Mouse (Mus musculus): ENCODE measurements at regions not wholly inside any gene's neighbourhood (a gene's known extent, or its start where the extent isn't known, plus 50 kb on each side); places are given as distances from the start of the nearest gene placed in this dataset.

GRCm38 (mm10) chr14:97450525-97451235 lies 718.9 kb downstream of the Dach1 start:
- no peak for DNase-seq (ENCODE audit: extremely low spot score in 1 of 2, low spot score in 1 of 2)

GRCm38 (mm10) chr14:97448617-97449016 lies 720.9 kb downstream of the Dach1 start:
- DNase-seq (ENCODE audit: extremely low spot score in 1 of 2, low spot score in 1 of 2): no peak

GRCm38 (mm10) chr14:97446793-97447192 lies 722.8 kb downstream of the Dach1 start:
- no peak for DNase-seq (ENCODE audit: extremely low spot score in 1 of 2, low spot score in 1 of 2)

- no peak for DNase-seq (ENCODE audit: extremely low spot score in 1 of 2, low spot score in 1 of 2)
Observed at GRCm38 (mm10) chr14:97440326-97440725, 729.2 kb downstream of the Dach1 start.

- no peak for DNase-seq (ENCODE audit: extremely low spot score in 1 of 2, low spot score in 1 of 2)
Observed at GRCm38 (mm10) chr14:97435453-97436233, 733.9 kb downstream of the Dach1 start.

GRCm38 (mm10) chr14:97431221-97431620 lies 738.3 kb downstream of the Dach1 start:
- DNase-seq (ENCODE audit: extremely low spot score in 1 of 2, low spot score in 1 of 2): no peak

GRCm38 (mm10) chr14:97403176-97403795 lies 766.3 kb downstream of the Dach1 start:
- no peak for DNase-seq (ENCODE audit: extremely low spot score in 1 of 2, low spot score in 1 of 2)

GRCm38 (mm10) chr14:97396385-97396784 lies 773.2 kb downstream of the Dach1 start:
- no peak for DNase-seq (ENCODE audit: extremely low spot score in 1 of 2, low spot score in 1 of 2)

- no peak for DNase-seq (ENCODE audit: extremely low spot score in 1 of 2, low spot score in 1 of 2)
Observed at GRCm38 (mm10) chr14:97395750-97396377, 773.7 kb downstream of the Dach1 start.

- DNase-seq (ENCODE audit: extremely low spot score in 1 of 2, low spot score in 1 of 2): no peak
Observed at GRCm38 (mm10) chr14:97389005-97389404, 780.6 kb downstream of the Dach1 start.

GRCm38 (mm10) chr14:97380131-97380530 lies 789.4 kb downstream of the Dach1 start:
- no peak for DNase-seq (ENCODE audit: extremely low spot score in 1 of 2, low spot score in 1 of 2)

- no peak for DNase-seq (ENCODE audit: extremely low spot score in 1 of 2, low spot score in 1 of 2)
Observed at GRCm38 (mm10) chr14:97356915-97357314, 812.6 kb downstream of the Dach1 start.

GRCm38 (mm10) chr14:97347970-97348369 lies 821.6 kb downstream of the Dach1 start:
- DNase-seq (ENCODE audit: extremely low spot score in 1 of 2, low spot score in 1 of 2): no peak

GRCm38 (mm10) chr14:97331388-97331787 lies 812.5 kb upstream of the Klhl1 start:
- DNase-seq (ENCODE audit: extremely low spot score in 1 of 2, low spot score in 1 of 2): no peak

GRCm38 (mm10) chr14:97329979-97330378 lies 811.1 kb upstream of the Klhl1 start:
- no peak for DNase-seq (ENCODE audit: extremely low spot score in 1 of 2, low spot score in 1 of 2)

GRCm38 (mm10) chr14:97293109-97293508 lies 774.2 kb upstream of the Klhl1 start:
- DNase-seq (ENCODE audit: extremely low spot score in 1 of 2, low spot score in 1 of 2): no peak

GRCm38 (mm10) chr14:97287447-97287846 lies 768.5 kb upstream of the Klhl1 start:
- no peak for DNase-seq (ENCODE audit: extremely low spot score in 1 of 2, low spot score in 1 of 2)

- no peak for DNase-seq (ENCODE audit: extremely low spot score in 1 of 2, low spot score in 1 of 2)
Observed at GRCm38 (mm10) chr14:97258461-97258860, 739.6 kb upstream of the Klhl1 start.
